ENCODE assay signal across 21 mouse cellular contexts in the genomic region with DNA sequence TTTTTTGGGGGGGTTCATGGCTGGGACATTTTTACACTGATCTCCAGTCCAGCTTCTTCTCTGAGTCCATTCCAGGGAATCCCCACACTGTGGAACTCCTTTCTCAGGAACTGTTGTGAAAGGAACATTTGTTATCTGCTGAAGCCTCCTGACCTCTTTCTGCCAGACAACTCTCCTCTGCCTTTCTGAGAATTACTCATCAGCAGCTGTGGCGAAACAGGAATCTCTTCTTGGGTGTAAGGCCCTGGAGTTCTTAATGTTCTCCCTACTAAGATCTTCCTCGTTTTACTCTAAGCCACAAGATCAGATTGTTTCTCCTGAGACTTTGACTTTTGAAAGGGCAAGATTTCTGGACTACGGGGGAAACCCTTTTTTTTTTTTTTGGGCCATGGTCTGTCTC.
A peak's percentile ranks its signal among the peaks of the same experiment; 100 is the strongest.
DNase-seq lines count a peak whose midpoint lies in the region.
"Had no signal": no experiment of that assay in that cellular context is flagged by ENCODE, and none has a peak within 500 bp of the region (broad histone marks: within the 10 kb centered on the region; RNA-seq: fewer than 3 reads in every experiment).

No protein-coding gene starts in this region.

- peak; percentile 18 for DNase-seq in adrenal gland, adult 8-10 months
- DNase-seq in adrenal gland, postnatal 4 days (ENCODE audit: low spot score in 2 of 2), result no peak
- DNase-seq in heart, adult 9 months (ENCODE audit: low spot score in 2 of 2), result peak; percentile 9 to 23
- no peak for DNase-seq in heart, postnatal 4 days
- DNase-seq in adrenal gland, postnatal 14 days, result peak; percentile 26
- DNase-seq in heart, postnatal 14 days, result peak; percentile 6 to 8
- no peak for DNase-seq in gastrocnemius, postnatal 4 days (ENCODE audit: low spot score in 2 of 2)
- DNase-seq in right cerebral cortex, adult 2 months (ENCODE audit: low spot score in 2 of 2), result no peak
- DNase-seq: cerebellum, adult 2 months; cerebellum, postnatal 36 days; embryo, embryonic 11 days; gastrocnemius, postnatal 25 days; kidney, adult 11 months; kidney, postnatal 14 days; layer of hippocampus, adult 9-11 months; liver, embryonic 13.5 days; lung, postnatal 10 days; retina, postnatal 1 day; right cerebral cortex, postnatal 25 days; spleen, adult 18-20 months; thymus, postnatal 25 days had no signal

- intact Hi-C loops in heart, postnatal 14 days (cut with DNase I), result no loop called here

Comparison
In these comparisons a context has a peak if more than half of its experiments do, and no peak if none do; other contexts are left out.
1. DNase-seq: peak in adrenal gland, adult 8-10 months (single experiment), heart, adult 9 months (2 of 2), adrenal gland, postnatal 14 days (single experiment) and heart, postnatal 14 days (2 of 2); none in adrenal gland, postnatal 4 days (0 of 2), heart, postnatal 4 days (single experiment), gastrocnemius, postnatal 4 days (0 of 2) and right cerebral cortex, adult 2 months (0 of 2).